Mouse (Mus musculus) midbrain, embryonic 12.5 days (tissue): ENCODE measurements around the gene Cirbp. TPM values are rescaled to one million over a fixed set of nuclear protein-coding genes. Genes with fewer than 3 reads are reported as not detected.
A peak's percentile ranks its signal among the peaks of the same experiment; 100 is the strongest.

Experiments
- ATAC-seq: fragments of 200-750 bp; cut with Nextera tagmentation; 2 replicates; pipeline ENCODE4 v1.8.0; 2017; ENCODE audit warnings: low read depth, moderate TSS enrichment, moderate library complexity; ENCODE audit not compliant: low FRiP score
- H3K27ac ChIP-seq: fragments of 300-500 bp; sonication (generic); replicated peaks from 2 replicates; pipeline ENCODE4 v1.5.1; 2016; ENCODE audit warnings: mild to moderate bottlenecking
- H3K27me3 ChIP-seq: fragments of 300-500 bp; sonication (generic); 2 replicates; pipeline ENCODE4 v1.6.1; 2016; ENCODE audit warnings: mild to moderate bottlenecking
- H3K36me3 ChIP-seq: fragments of 300-500 bp; sonication (generic); 2 replicates; pipeline ENCODE4 v1.6.1; 2016
- H3K4me1 ChIP-seq: fragments of 300-500 bp; sonication (generic); 2 replicates; pipeline ENCODE4 v1.6.1; 2016
- H3K4me2 ChIP-seq: fragments of 300-500 bp; sonication (generic); replicated peaks from 2 replicates; pipeline ENCODE4 v1.6.1; 2016; ENCODE audit warnings: mild to moderate bottlenecking, moderate library complexity
- H3K4me3 ChIP-seq: fragments of 300-500 bp; sonication (generic); 2 replicates; pipeline ENCODE4 v1.5.1; 2016; ENCODE audit warnings: mild to moderate bottlenecking
- H3K9ac ChIP-seq: fragments of 300-500 bp; sonication (generic); replicated peaks from 2 replicates; pipeline ENCODE4 v1.6.1; 2016; ENCODE audit warnings: mild to moderate bottlenecking, moderate library complexity
- H3K9me3 ChIP-seq: fragments of 300-500 bp; sonication (generic); 2 replicates; pipeline ENCODE4 v1.6.1; 2016; ENCODE audit warnings: mild to moderate bottlenecking
- WGBS: fragments of 180-500 bp; shearing (Covaris S2); methylation state at CpG from one replicate; pipeline ENCODE4 v1.1.7; 2016; 5-methylcytosine and 5-hydroxymethylcytosine counted together
- polyA plus RNA-seq: library from polyadenylated mRNA; unstranded; fragments of >200 nt; fragmentation: Nextera tagmentation; extraction: Ambion mirVana; gene quantifications from 2 replicates; pipeline ENCODE4 v1.2.1, GENCODE M21; 2016

Cirbp gene
- polyA plus RNA-seq, 1 experiment from 2014 or later, result 233 TPM

GRCm38 (mm10) chr10:80177441-80178279 lies 11.9 kb downstream of the Cirbp start:
- Histone ChIP-seq H3K4me3 (no peak overlapping the region), H3K27ac (peak overlapping the region; percentile 91), H3K9ac (no peak overlapping the region; the same call in 1 of the 2 replicates), H3K27me3 (0 out of 2 replicates have a peak, but pooled peaks cover 3% of the 10 kb centered on the region), H3K36me3 (peaks cover 12% of the 10 kb centered on the region), H3K4me1 (peaks cover 56% of the 10 kb centered on the region), H3K4me2 (0 out of 2 replicates have a peak overlapping the region, but pooled peaks have one; percentile 4), H3K9me3 (no peaks in the 10 kb centered on the region)
- 41% methylated on average over 7 of the region's 7 CpGs for WGBS
- no peak for ATAC-seq

- Histone ChIP-seq H3K27me3 (peaks cover 3% of the 10 kb centered on the region; the same call in 1 of the 2 replicates), H3K36me3 (peaks cover 27% of the 10 kb centered on the region), H3K27ac (peak within 1 kb of the TSS; percentile 91), H3K4me2 (peak within 1 kb of the TSS; percentile 70), H3K4me3 (peak within 1 kb of the TSS; percentile 96), H3K9me3 (no peaks in the 10 kb centered on the region), H3K9ac (peak within 1 kb of the TSS; percentile 99), H3K4me1 (peaks cover 51% of the 10 kb centered on the region)
- peak; percentile 87 for ATAC-seq
- 2% methylated on average over 67 of the region's 106 CpGs for WGBS
Measured at GRCm38 (mm10) chr10:80179068-80180051, 13.6 kb downstream of the Cirbp start, which contains the start of gene Efna2. Efna2 (plus strand) TSS chr10:80179482.

- peaks cover 3% of the 10 kb centered on the region; the same call in 1 of the 2 replicates for H3K27me3 ChIP-seq
- peak overlapping the region; percentile 70 for H3K4me2 ChIP-seq
- H3K27ac ChIP-seq, result peak overlapping the region; percentile 91
- no peak for ATAC-seq
- peak overlapping the region; percentile 99 for H3K9ac ChIP-seq
- WGBS, result 32% methylated on average over 6 of the region's 6 CpGs
- H3K4me1 ChIP-seq, result peaks cover 53% of the 10 kb centered on the region
- no peaks in the 10 kb centered on the region for H3K9me3 ChIP-seq
- H3K4me3 ChIP-seq, result peak overlapping the region; percentile 96
- H3K36me3 ChIP-seq, result peaks cover 23% of the 10 kb centered on the region
Measured at GRCm38 (mm10) chr10:80180288-80180687, 14.5 kb downstream of the Cirbp start.

- Histone ChIP-seq H3K27ac (peak overlapping the region; percentile 91), H3K4me1 (peaks cover 52% of the 10 kb centered on the region), H3K4me3 (peak overlapping the region; percentile 96), H3K4me2 (peak overlapping the region; percentile 70), H3K9ac (peak overlapping the region; percentile 99), H3K9me3 (no peaks in the 10 kb centered on the region), H3K36me3 (peaks cover 23% of the 10 kb centered on the region), H3K27me3 (peaks cover 7% of the 10 kb centered on the region; the same call in 1 of the 2 replicates)
- ATAC-seq, result no peak
- 24% methylated on average over 5 of the region's 5 CpGs for WGBS
Measured at GRCm38 (mm10) chr10:80180823-80181222, 15.0 kb downstream of the Cirbp start.

GRCm38 (mm10) chr10:80182547-80182946 lies 16.8 kb downstream of the Cirbp start:
- 86% methylated on average over 7 of the region's 7 CpGs for WGBS
- H3K27ac ChIP-seq, result peak overlapping the region; percentile 91; the same call in 1 of the 2 replicates
- H3K36me3 ChIP-seq, result peaks cover 34% of the 10 kb centered on the region
- peak overlapping the region; percentile 70 for H3K4me2 ChIP-seq
- no peaks in the 10 kb centered on the region for H3K9me3 ChIP-seq
- no peak for ATAC-seq
- H3K4me3 ChIP-seq, result peak overlapping the region; percentile 96
- H3K4me1 ChIP-seq, result peaks cover 50% of the 10 kb centered on the region
- peak overlapping the region; percentile 99 for H3K9ac ChIP-seq
- peaks cover 19% of the 10 kb centered on the region for H3K27me3 ChIP-seq

- Histone ChIP-seq H3K9ac (peak overlapping the region; percentile 34; the same call in 1 of the 2 replicates), H3K4me2 (peak overlapping the region; percentile 35), H3K36me3 (peaks cover 51% of the 10 kb centered on the region), H3K4me3 (peak overlapping the region; percentile 19), H3K27me3 (peaks cover 43% of the 10 kb centered on the region), H3K9me3 (no peaks in the 10 kb centered on the region), H3K27ac (peak overlapping the region; percentile 97), H3K4me1 (peaks cover 49% of the 10 kb centered on the region)
- WGBS, result 45% methylated on average over 26 of the region's 27 CpGs
- no peak for ATAC-seq
Measured at GRCm38 (mm10) chr10:80186649-80187048, 20.9 kb downstream of the Cirbp start.

- no peak overlapping the region for H3K4me3 ChIP-seq
- peak overlapping the region; percentile 97 for H3K27ac ChIP-seq
- peaks cover 47% of the 10 kb centered on the region for H3K4me1 ChIP-seq
- 68% methylated on average over 10 of the region's 10 CpGs for WGBS
- peaks cover 44% of the 10 kb centered on the region for H3K36me3 ChIP-seq
- no peak for ATAC-seq
- no peaks in the 10 kb centered on the region for H3K9me3 ChIP-seq
- H3K27me3 ChIP-seq, result peaks cover 52% of the 10 kb centered on the region
- H3K4me2 ChIP-seq, result peak overlapping the region; percentile 11; the same call in 1 of the 2 replicates
- H3K9ac ChIP-seq, result peak overlapping the region; percentile 33; the same call in 1 of the 2 replicates
Measured at GRCm38 (mm10) chr10:80187739-80188138, 22.0 kb downstream of the Cirbp start.

GRCm38 (mm10) chr10:80188453-80189024 lies 22.8 kb downstream of the Cirbp start:
- peaks cover 60% of the 10 kb centered on the region for H3K27me3 ChIP-seq
- H3K9me3 ChIP-seq, result no peaks in the 10 kb centered on the region
- H3K4me3 ChIP-seq, result peak overlapping the region; percentile 21; the same call in 1 of the 2 replicates
- peaks cover 52% of the 10 kb centered on the region for H3K4me1 ChIP-seq
- peak overlapping the region; percentile 97 for H3K27ac ChIP-seq
- peak overlapping the region; percentile 70 for H3K4me2 ChIP-seq
- H3K9ac ChIP-seq, result peak overlapping the region; percentile 51; the same call in 1 of the 2 replicates
- WGBS, result 40% methylated on average over 15 of the region's 15 CpGs
- ATAC-seq, result no peak
- H3K36me3 ChIP-seq, result peaks cover 37% of the 10 kb centered on the region

- no peaks in the 10 kb centered on the region for H3K9me3 ChIP-seq
- peak overlapping the region; percentile 47 for H3K4me3 ChIP-seq
- WGBS, result 2% methylated on average over 21 of the region's 21 CpGs
- H3K27ac ChIP-seq, result peak overlapping the region; percentile 97
- peaks cover 65% of the 10 kb centered on the region for H3K27me3 ChIP-seq
- H3K9ac ChIP-seq, result peak overlapping the region; percentile 77
- ATAC-seq, result peak; percentile 11; the same call in 1 of the 2 replicates
- peak overlapping the region; percentile 70 for H3K4me2 ChIP-seq
- peaks cover 28% of the 10 kb centered on the region for H3K36me3 ChIP-seq
- H3K4me1 ChIP-seq, result peaks cover 64% of the 10 kb centered on the region
Measured at GRCm38 (mm10) chr10:80189999-80190398, 24.2 kb downstream of the Cirbp start.

- 0% methylated on average over 47 of the region's 48 CpGs for WGBS
- H3K9ac ChIP-seq, result peak overlapping the region; percentile 77
- H3K27ac ChIP-seq, result peak overlapping the region; percentile 97
- H3K27me3 ChIP-seq, result peaks cover 63% of the 10 kb centered on the region
- H3K4me2 ChIP-seq, result peak overlapping the region; percentile 70
- no peaks in the 10 kb centered on the region for H3K9me3 ChIP-seq
- ATAC-seq, result peak; percentile 48
- peaks cover 28% of the 10 kb centered on the region for H3K36me3 ChIP-seq
- peaks cover 61% of the 10 kb centered on the region for H3K4me1 ChIP-seq
- H3K4me3 ChIP-seq, result peak overlapping the region; percentile 47
Measured at GRCm38 (mm10) chr10:80190491-80191051, 24.8 kb downstream of the Cirbp start.

GRCm38 (mm10) chr10:80193976-80194375 lies 28.2 kb downstream of the Cirbp start:
- Histone ChIP-seq H3K4me1 (peaks cover 66% of the 10 kb centered on the region), H3K9me3 (no peaks in the 10 kb centered on the region), H3K4me2 (peak overlapping the region; percentile 31), H3K36me3 (peaks cover 3% of the 10 kb centered on the region), H3K9ac (peak overlapping the region; percentile 37), H3K27me3 (peaks cover 54% of the 10 kb centered on the region), H3K4me3 (no peak overlapping the region), H3K27ac (peak overlapping the region; percentile 93)
- 42% methylated on average over 6 of the region's 6 CpGs for WGBS
- no peak for ATAC-seq
